Mouse (Mus musculus): Measurements from ENCODE around the gene A730061H03Rik. TPM values are rescaled to one million over a fixed set of nuclear protein-coding genes. Genes with fewer than 3 reads are reported as not detected.

A730061H03Rik gene
- 2.0 and 3.2 TPM in 2 replicates for polyA plus RNA-seq (2015; fragmentation: Nextera tagmentation; extraction: Ambion mirVana)

GRCm38 (mm10) chr14:55560202-55561073 lies at the start of gene A730061H03Rik:
A730061H03Rik (minus strand) TSS chr14:55560406.
- peak within 1 kb of the TSS; percentile 89 for H3K4me2 ChIP-seq (ENCODE audit: low read depth, low read length)
- H3K4me1 ChIP-seq (ENCODE audit: control insufficient read depth, low read depth, low read length): peaks cover 43% of the 10 kb centered on the region
- H3K9ac ChIP-seq (ENCODE audit: low read depth, low read length): peak within 1 kb of the TSS; percentile 90
- no peaks in the 10 kb centered on the region for H3K9me3 ChIP-seq (replicated peaks; ENCODE audit: control insufficient read depth, low read length)
- no peaks in the 10 kb centered on the region for H3K27me3 ChIP-seq (ENCODE audit: control insufficient read depth, insufficient read depth, low read depth, low read length)
- ATAC-seq (ENCODE audit: low read depth): peak; percentile 87
- H3K27ac ChIP-seq (ENCODE audit: low read length): peak within 1 kb of the TSS; percentile 100
- H3K36me3 ChIP-seq (ENCODE audit: control insufficient read depth, insufficient read depth): peaks cover 13% of the 10 kb centered on the region
- WGBS (ENCODE audit: insufficient replicate concordance): under 1% methylated on average over 51 of the region's 51 CpGs
- peak within 1 kb of the TSS; percentile 78 for H3K4me3 ChIP-seq (ENCODE audit: low read depth, low read length)

DNA sequence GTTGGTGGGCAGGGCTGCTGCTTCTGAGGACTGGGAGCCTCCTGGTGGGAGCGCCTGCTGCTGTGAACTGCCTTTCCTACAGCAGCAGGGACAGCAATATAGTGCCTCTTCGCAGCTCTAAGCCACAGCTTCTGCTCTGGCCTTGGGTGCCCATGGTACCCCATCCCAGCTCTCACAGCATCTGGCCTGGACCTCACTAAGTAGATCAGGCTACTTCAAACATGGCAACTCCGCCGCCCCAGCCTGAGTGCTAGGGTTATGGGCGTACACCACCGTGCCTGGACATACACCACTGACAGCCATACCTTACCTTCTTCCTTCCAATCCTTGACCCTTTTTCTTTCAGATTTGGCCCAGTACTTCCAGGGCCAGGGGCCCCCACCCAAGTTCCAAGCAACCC lies 48.1 kb upstream of the A730061H03Rik start:
- Histone ChIP-seq H3K4me2 (ENCODE audit: low read depth, low read length) (no peak overlapping the region), H3K9ac (ENCODE audit: low read depth, low read length) (no peak overlapping the region), H3K4me3 (ENCODE audit: low read depth, low read length) (no peak overlapping the region), H3K36me3 (ENCODE audit: control insufficient read depth, insufficient read depth) (peaks cover 43% of the 10 kb centered on the region), H3K27ac (ENCODE audit: low read length) (no peak overlapping the region), H3K9me3 (replicated peaks; ENCODE audit: control insufficient read depth, low read length) (no peaks in the 10 kb centered on the region), H3K27me3 (ENCODE audit: control insufficient read depth, insufficient read depth, low read depth, low read length) (no peaks in the 10 kb centered on the region), H3K4me1 (ENCODE audit: control insufficient read depth, low read depth, low read length) (peaks cover 26% of the 10 kb centered on the region)
- WGBS (ENCODE audit: insufficient replicate concordance): 94% methylated on average over 6 of the region's 6 CpGs
- no peak for ATAC-seq (ENCODE audit: low read depth)

DNA sequence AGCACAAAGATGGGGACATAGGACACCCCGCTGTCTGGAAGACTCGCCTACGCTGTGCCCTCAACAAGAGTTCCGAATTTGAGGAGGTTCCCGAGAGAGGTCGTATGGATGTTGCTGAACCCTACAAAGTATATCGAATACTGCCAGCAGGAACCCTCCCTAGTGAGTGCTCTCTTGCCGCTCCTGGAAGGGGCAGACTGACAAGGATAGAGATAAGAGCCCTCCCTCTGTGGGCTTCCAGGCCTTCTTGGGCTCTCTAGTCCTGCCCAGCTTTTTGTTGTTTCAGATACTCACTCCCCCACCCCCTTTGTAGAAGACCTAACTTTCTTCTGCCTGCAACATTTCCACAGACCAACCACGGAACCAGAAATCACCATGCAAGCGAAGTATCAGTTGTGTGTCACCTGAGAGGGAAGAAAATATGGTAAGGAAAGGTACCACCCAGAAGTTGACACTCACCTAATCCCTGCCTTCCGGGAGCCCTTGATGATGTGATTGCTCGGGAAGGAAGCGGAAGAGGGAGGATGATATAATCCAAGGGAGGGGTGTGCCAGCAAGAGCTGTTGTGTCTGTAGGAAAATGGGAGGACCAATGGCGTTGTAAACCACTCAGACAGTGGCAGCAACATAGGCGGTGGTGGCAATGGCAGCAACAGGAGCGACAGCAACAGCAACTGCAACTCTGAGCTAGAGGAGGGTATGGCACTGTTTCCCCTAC lies 45.7 kb upstream of the A730061H03Rik start:
- no peak for ATAC-seq (ENCODE audit: low read depth)
- peaks cover 29% of the 10 kb centered on the region for H3K4me1 ChIP-seq (ENCODE audit: control insufficient read depth, low read depth, low read length)
- H3K4me2 ChIP-seq (ENCODE audit: low read depth, low read length): peak overlapping the region; percentile 87
- peak overlapping the region; percentile 42 for H3K9ac ChIP-seq (ENCODE audit: low read depth, low read length)
- H3K27me3 ChIP-seq (ENCODE audit: control insufficient read depth, insufficient read depth, low read depth, low read length): no peaks in the 10 kb centered on the region
- H3K4me3 ChIP-seq (ENCODE audit: low read depth, low read length): peak overlapping the region; percentile 77
- 70% methylated on average over 16 of the region's 16 CpGs for WGBS (ENCODE audit: insufficient replicate concordance)
- peaks cover 54% of the 10 kb centered on the region for H3K36me3 ChIP-seq (ENCODE audit: control insufficient read depth, insufficient read depth)
- no peaks in the 10 kb centered on the region for H3K9me3 ChIP-seq (replicated peaks; ENCODE audit: control insufficient read depth, low read length)
- peak overlapping the region; percentile 51 for H3K27ac ChIP-seq (ENCODE audit: low read length)

DNA sequence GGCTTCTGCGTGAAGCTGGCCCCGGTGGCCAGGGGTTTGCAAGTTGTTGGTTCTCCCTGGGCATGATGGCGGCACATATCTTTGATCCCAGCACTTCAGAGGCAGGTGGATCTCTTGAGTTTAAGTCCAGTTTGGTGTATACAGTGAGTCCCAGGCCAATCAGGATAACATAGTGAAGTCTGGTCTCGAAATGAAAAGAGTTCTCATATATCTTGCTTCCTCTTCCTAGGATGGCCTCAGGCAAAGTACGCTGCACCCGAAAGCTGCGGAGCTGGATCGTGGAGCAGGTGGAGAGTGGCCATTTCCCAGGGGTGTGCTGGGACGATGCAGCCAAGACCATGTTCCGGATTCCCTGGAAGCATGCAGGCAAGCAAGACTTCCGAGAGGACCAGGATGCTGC lies 44.6 kb upstream of the A730061H03Rik start:
- peak overlapping the region; percentile 87 for H3K4me2 ChIP-seq (ENCODE audit: low read depth, low read length)
- H3K9ac ChIP-seq (ENCODE audit: low read depth, low read length): peak overlapping the region; percentile 85
- WGBS (ENCODE audit: insufficient replicate concordance): 88% methylated on average over 11 of the region's 11 CpGs
- H3K27me3 ChIP-seq (ENCODE audit: control insufficient read depth, insufficient read depth, low read depth, low read length): no peaks in the 10 kb centered on the region
- H3K4me3 ChIP-seq (ENCODE audit: low read depth, low read length): peak overlapping the region; percentile 77
- H3K27ac ChIP-seq (ENCODE audit: low read length): peak overlapping the region; percentile 97
- no peaks in the 10 kb centered on the region for H3K9me3 ChIP-seq (replicated peaks; ENCODE audit: control insufficient read depth, low read length)
- H3K4me1 ChIP-seq (ENCODE audit: control insufficient read depth, low read depth, low read length): peaks cover 29% of the 10 kb centered on the region
- H3K36me3 ChIP-seq (ENCODE audit: control insufficient read depth, insufficient read depth): peaks cover 59% of the 10 kb centered on the region
- ATAC-seq (ENCODE audit: low read depth): no peak

GRCm38 (mm10) chr14:55603633-55604576 lies 43.7 kb upstream of the A730061H03Rik start:
- H3K36me3 ChIP-seq (ENCODE audit: control insufficient read depth, insufficient read depth): peaks cover 58% of the 10 kb centered on the region
- peaks cover 29% of the 10 kb centered on the region for H3K4me1 ChIP-seq (ENCODE audit: control insufficient read depth, low read depth, low read length)
- H3K4me2 ChIP-seq (ENCODE audit: low read depth, low read length): peak overlapping the region; percentile 87
- H3K9me3 ChIP-seq (replicated peaks; ENCODE audit: control insufficient read depth, low read length): no peaks in the 10 kb centered on the region
- peak; percentile 97 for ATAC-seq (ENCODE audit: low read depth)
- peak overlapping the region; percentile 97 for H3K27ac ChIP-seq (ENCODE audit: low read length)
- H3K4me3 ChIP-seq (ENCODE audit: low read depth, low read length): peak overlapping the region; percentile 77
- H3K27me3 ChIP-seq (ENCODE audit: control insufficient read depth, insufficient read depth, low read depth, low read length): no peaks in the 10 kb centered on the region
- 9% methylated on average over 19 of the region's 19 CpGs for WGBS (ENCODE audit: insufficient replicate concordance)
- H3K9ac ChIP-seq (ENCODE audit: low read depth, low read length): peak overlapping the region; percentile 85

DNA sequence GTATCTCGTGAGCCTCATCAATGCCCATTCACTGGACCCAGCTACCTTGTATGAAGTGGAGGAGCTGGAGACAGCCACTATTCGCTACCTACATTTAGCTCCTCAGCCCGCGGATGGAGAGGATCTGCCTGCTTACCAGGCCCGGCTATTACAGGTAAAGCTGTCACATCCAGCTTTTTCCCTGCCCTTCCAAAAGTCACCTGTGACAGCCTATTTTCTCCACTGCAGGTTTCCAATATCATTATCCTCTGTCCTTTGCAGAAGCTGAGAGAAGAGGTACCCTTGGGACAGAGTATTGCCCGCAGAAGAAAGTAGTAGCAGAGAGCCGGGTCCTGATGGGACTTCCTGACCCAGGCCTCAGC lies 43.0 kb upstream of the A730061H03Rik start, which contains the start of gene Irf9:
Gene Irf9 (plus strand): TSS at position 301 of the 362 bp plus-strand sequence.
- ATAC-seq (ENCODE audit: low read depth): no peak
- WGBS (ENCODE audit: insufficient replicate concordance): 77% methylated on average over 7 of the region's 7 CpGs
- H3K4me2 ChIP-seq (ENCODE audit: low read depth, low read length): peak within 1 kb of the TSS; percentile 87
- peak within 1 kb of the TSS; percentile 85 for H3K9ac ChIP-seq (ENCODE audit: low read depth, low read length)
- peak within 1 kb of the TSS; percentile 97 for H3K27ac ChIP-seq (ENCODE audit: low read length)
- H3K4me1 ChIP-seq (ENCODE audit: control insufficient read depth, low read depth, low read length): peaks cover 29% of the 10 kb centered on the region
- H3K36me3 ChIP-seq (ENCODE audit: control insufficient read depth, insufficient read depth): peaks cover 55% of the 10 kb centered on the region
- H3K27me3 ChIP-seq (ENCODE audit: control insufficient read depth, insufficient read depth, low read depth, low read length): no peaks in the 10 kb centered on the region
- peak within 1 kb of the TSS; percentile 77 for H3K4me3 ChIP-seq (ENCODE audit: low read depth, low read length)
- no peaks in the 10 kb centered on the region for H3K9me3 ChIP-seq (replicated peaks; ENCODE audit: control insufficient read depth, low read length)

GRCm38 (mm10) chr14:55598521-55599390 lies 38.5 kb upstream of the A730061H03Rik start:
- Histone ChIP-seq H3K4me2 (ENCODE audit: low read depth, low read length) (no peak overlapping the region), H3K4me3 (ENCODE audit: low read depth, low read length) (no peak overlapping the region), H3K36me3 (ENCODE audit: control insufficient read depth, insufficient read depth) (peaks cover 61% of the 10 kb centered on the region), H3K27ac (ENCODE audit: low read length) (no peak overlapping the region), H3K4me1 (ENCODE audit: control insufficient read depth, low read depth, low read length) (peaks cover 12% of the 10 kb centered on the region), H3K27me3 (ENCODE audit: control insufficient read depth, insufficient read depth, low read depth, low read length) (no peaks in the 10 kb centered on the region), H3K9me3 (replicated peaks; ENCODE audit: control insufficient read depth, low read length) (no peaks in the 10 kb centered on the region), H3K9ac (ENCODE audit: low read depth, low read length) (no peak overlapping the region)
- no peak for ATAC-seq (ENCODE audit: low read depth)
- WGBS (ENCODE audit: insufficient replicate concordance): 90% methylated on average over 21 of the region's 21 CpGs

Measured in liver, embryonic 16.5 days (tissue).